Mouse (Mus musculus) layer of hippocampus, adult 18-20 months (tissue): ENCODE data around the gene Rsph9. TPM values are rescaled to one million over a fixed set of nuclear protein-coding genes. Genes with fewer than 3 reads are reported as not detected.

Source experiments
- DNase-seq, 2 experiments: peaks; one replicate each; pipeline ENCODE4 v3.0.0; 2022; ENCODE audit warnings: low spot score in 2 of 2
- total RNA-seq, 2 experiments: library from RNA; stranded (reverse); gene quantifications; 2 replicates each; pipeline ENCODE4 v1.2.3; 2021

Gene Rsph9
- total RNA-seq, 2 experiments from 2014 or later = 26.2 to 28.5 TPM

GRCm38 (mm10) chr17:46108286-46108685, 35.7 kb downstream of the Rsph9 start:
- DNase-seq = no peak

- no peak for DNase-seq
Measured at GRCm38 (mm10) chr17:46104487-46104886, 39.5 kb downstream of the Rsph9 start.

GRCm38 (mm10) chr17:46102608-46103159, 41.3 kb downstream of the Rsph9 start:
- DNase-seq = no peak

- DNase-seq = no peak
Measured at GRCm38 (mm10) chr17:46101906-46102305, 42.1 kb downstream of the Rsph9 start.

- no peak for DNase-seq
Measured at GRCm38 (mm10) chr17:46098525-46098924, 45.5 kb downstream of the Rsph9 start.

GRCm38 (mm10) chr17:46091899-46092298, 52.1 kb downstream of the Rsph9 start:
- DNase-seq = no peak

GRCm38 (mm10) chr17:46091351-46091750, 52.7 kb downstream of the Rsph9 start:
- DNase-seq = no peak

GRCm38 (mm10) chr17:46086341-46086870, 57.6 kb downstream of the Rsph9 start:
- no peak for DNase-seq

GRCm38 (mm10) chr17:46084091-46084501, 59.9 kb downstream of the Rsph9 start:
- DNase-seq = peak; percentile 36 to 60

GRCm38 (mm10) chr17:46083381-46083780, 60.6 kb downstream of the Rsph9 start:
- DNase-seq = no peak

GRCm38 (mm10) chr17:46081657-46082056, 62.4 kb downstream of the Rsph9 start:
- DNase-seq = no peak

GRCm38 (mm10) chr17:46081042-46081441, 63.0 kb downstream of the Rsph9 start:
- DNase-seq = no peak

- DNase-seq = no peak
Measured at GRCm38 (mm10) chr17:46080388-46080787, 63.6 kb downstream of the Rsph9 start.

GRCm38 (mm10) chr17:46079037-46079436, 65.0 kb downstream of the Rsph9 start:
- no peak for DNase-seq

GRCm38 (mm10) chr17:46077921-46078534, 66.0 kb downstream of the Rsph9 start:
- DNase-seq = no peak

GRCm38 (mm10) chr17:46076260-46076551, 67.8 kb downstream of the Rsph9 start:
- no peak for DNase-seq

GRCm38 (mm10) chr17:46075551-46076259, 68.3 kb downstream of the Rsph9 start:
- no peak for DNase-seq

GRCm38 (mm10) chr17:46075116-46075485, 68.9 kb downstream of the Rsph9 start:
- DNase-seq = no peak

- DNase-seq = no peak
Measured at GRCm38 (mm10) chr17:46074398-46075115, 69.5 kb downstream of the Rsph9 start.

- peak; percentile 20 to 65 for DNase-seq
Measured at GRCm38 (mm10) chr17:46073730-46074301, 70.2 kb downstream of the Rsph9 start.
